19 mouse cellular contexts compared by ENCODE assay signal in genomic region chr5:121462967-121463366, GRCm38 (mm10). TPM values are rescaled to one million over a fixed set of nuclear protein-coding genes. Genes with fewer than 3 reads are reported as not detected.
DNase-seq lines count a peak whose midpoint lies in the region; ATAC-seq and TF ChIP-seq lines count a peak whose summit lies in the region.
"Had no signal": no experiment of that assay in that cellular context is flagged by ENCODE, and none has a peak within 500 bp of the region (broad histone marks: within the 10 kb centered on the region; RNA-seq: fewer than 3 reads in every experiment).

No protein-coding gene starts in this region.

- DNase-seq in liver, result peak; percentile 41
- no peak for DNase-seq in liver, postnatal 0 days
- peak; percentile 86 for DNase-seq in kidney, adult 2 months
- DNase-seq in kidney, postnatal 4 days, result peak; percentile 37 to 60
- DNase-seq in lung, postnatal 4 days, result peak; percentile 30 to 63
- no peak for DNase-seq in layer of hippocampus, adult 9-10 months (ENCODE audit: low spot score)
- no peak for DNase-seq in gastrocnemius, postnatal 36 days
- DNase-seq in urinary bladder, postnatal 4 days (ENCODE audit: low spot score in 2 of 2), result no peak
- DNase-seq: adrenal gland, adult 8-10 months; B cell, adult 2 months; cerebellum, adult 8-10 months; gastrocnemius, postnatal 25 days; retina, postnatal 1 day had no signal

- no peak overlapping the region for H3K27ac ChIP-seq in liver, postnatal 0 days (ENCODE audit: low read depth)
- peak overlapping the region; percentile 98 for H3K27ac ChIP-seq in kidney, adult 2 months (ENCODE audit: insufficient read depth, low read depth, low read length)
- H3K27ac ChIP-seq: embryonic facial prominence, embryonic 15.5 days; hindbrain, postnatal 0 days; limb, embryonic 13.5 days; neural tube, embryonic 15.5 days had no signal

- TF ChIP-seq CTCF in liver, postnatal 0 days (IDR thresholded peaks at IDR 0.05; ENCODE audit: low read depth), result no peak
- TF ChIP-seq CTCF in kidney, adult 2 months (conservative IDR thresholded peaks at IDR 0.05; ENCODE audit: insufficient read depth, insufficient read length, low read depth, low read length), result no peak

- TF ChIP-seq POLR2A in kidney, adult 2 months (IDR thresholded peaks at IDR 0.05; ENCODE audit: low read depth, low read length), result peak; percentile 18

- intact Hi-C loops in gastrocnemius, postnatal 36 days (cut with DNase I), result no loop called here

- no peak for TF ChIP-seq EP300 in liver, postnatal 0 days (IDR thresholded peaks at IDR 0.05; ENCODE audit: low read depth)

- no peaks in the 10 kb centered on the region for H3K27me3 ChIP-seq in liver, postnatal 0 days (ENCODE audit: insufficient read depth, low read length)
- no peaks in the 10 kb centered on the region for H3K27me3 ChIP-seq in kidney, adult 2 months (replicated peaks; ENCODE audit: control insufficient read depth, insufficient read depth, low read length)
- H3K27me3 ChIP-seq: embryonic facial prominence, embryonic 15.5 days; limb, embryonic 13.5 days; neural tube, embryonic 15.5 days had no signal

- H3K4me3 ChIP-seq in liver, postnatal 0 days (ENCODE audit: low read depth, low read length), result no peak overlapping the region
- peak overlapping the region; percentile 56 for H3K4me3 ChIP-seq in kidney, adult 2 months (ENCODE audit: insufficient read depth, low read depth, low read length)
- H3K4me3 ChIP-seq: embryonic facial prominence, embryonic 15.5 days; limb, embryonic 13.5 days; megakaryocyte, embryonic 14.5 days; neural tube, embryonic 15.5 days had no signal

- WGBS in liver, postnatal 0 days (ENCODE audit: insufficient replicate concordance), result 74% methylated on average over 5 of the region's 5 CpGs
- 40% methylated on average over 5 of the region's 5 CpGs for whole genome bisulfite sequencing in kidney, adult 2 months

- no peaks in the 10 kb centered on the region for H3K9me3 ChIP-seq in liver, postnatal 0 days (ENCODE audit: low read length)
- H3K9me3 ChIP-seq: embryonic facial prominence, embryonic 15.5 days; limb, embryonic 13.5 days; neural tube, embryonic 15.5 days had no signal

- 0 out of 2 replicates have a peak, but pooled peaks cover 3% of the 10 kb centered on the region for H3K4me1 ChIP-seq in liver, postnatal 0 days (ENCODE audit: insufficient read depth)
- peaks cover 3% of the 10 kb centered on the region; the same call in 1 of the 2 replicates for H3K4me1 ChIP-seq in kidney, adult 2 months (ENCODE audit: control insufficient read depth, insufficient read depth, low read length)
- H3K4me1 ChIP-seq: embryonic facial prominence, embryonic 15.5 days; limb, embryonic 13.5 days; neural tube, embryonic 15.5 days had no signal

- H3K9ac ChIP-seq in liver, postnatal 0 days (replicated peaks), result no peak overlapping the region
- H3K9ac ChIP-seq: embryonic facial prominence, embryonic 15.5 days; limb, embryonic 13.5 days; neural tube, embryonic 15.5 days had no signal

- H3K36me3 ChIP-seq in liver, postnatal 0 days (replicated peaks; ENCODE audit: insufficient read depth, low read length), result no peaks in the 10 kb centered on the region
- no peaks in the 10 kb centered on the region for H3K36me3 ChIP-seq in kidney, adult 2 months (ENCODE audit: control insufficient read depth, insufficient read depth, low read length)
- H3K36me3 ChIP-seq: embryonic facial prominence, embryonic 15.5 days; limb, embryonic 13.5 days; neural tube, embryonic 15.5 days had no signal

- no peak for ATAC-seq in liver, postnatal 0 days
- ATAC-seq: forebrain, embryonic 16.5 days; hindbrain, postnatal 0 days had no signal

- no peak overlapping the region for H3K4me2 ChIP-seq in liver, postnatal 0 days (ENCODE audit: low read depth, low read length)
- H3K4me2 ChIP-seq: embryonic facial prominence, embryonic 15.5 days; limb, embryonic 13.5 days; neural tube, embryonic 15.5 days had no signal

RNA-seq across cellular contexts. Expression of gene Erp29, which starts 10.7 kb away (rescaled TPM):
- 69.4 and 69.7 TPM in 2 replicates for polyA plus RNA-seq in liver, postnatal 0 days (2015; fragmentation: Nextera tagmentation; extraction: Ambion mirVana)
- 56.7 and 77.8 TPM in 2 replicates for polyA plus RNA-seq in kidney, adult 2 months (2012; rRNA removed)
- 10 to 100 TPM; 32.4 to 36.7 TPM for total RNA-seq in gastrocnemius, postnatal 36 days (2021)

RNA-seq across cellular contexts. Expression of gene Tmem116, which starts 11.3 kb away (rescaled TPM):
- polyA plus RNA-seq in liver, postnatal 0 days (2015; fragmentation: Nextera tagmentation; extraction: Ambion mirVana), result 0.86 TPM in 2 replicates
- polyA plus RNA-seq in kidney, adult 2 months (2012; rRNA removed), result 147 and 171 TPM in 2 replicates
- 1 to 10 TPM; 5.0 to 6.3 TPM for total RNA-seq in gastrocnemius, postnatal 36 days (2021)

RNA-seq across cellular contexts. Expression of gene Adam1b, which starts 40.3 kb away (rescaled TPM):
- polyA plus RNA-seq in liver, postnatal 0 days (2015; fragmentation: Nextera tagmentation; extraction: Ambion mirVana), result not detected in 2 replicates
- polyA plus RNA-seq in kidney, adult 2 months (2012; rRNA removed), result not detected in 2 replicates
- not detected for total RNA-seq in gastrocnemius, postnatal 36 days (2021)
- total RNA-seq: gastrocnemius, postnatal 25 days; hindbrain, postnatal 0 days had no signal
- polyA plus RNA-seq: embryonic facial prominence, embryonic 15.5 days; hindbrain, postnatal 0 days; limb, embryonic 13.5 days; neural tube, embryonic 15.5 days had no signal

Comparison
In these comparisons a context has a peak if more than half of its experiments do, and no peak if none do; other contexts are left out.
1. DNase-seq: peak in liver (single experiment), kidney, adult 2 months (single experiment), kidney, postnatal 4 days (2 of 2) and lung, postnatal 4 days (2 of 2); none in liver, postnatal 0 days (single experiment), layer of hippocampus, adult 9-10 months (single experiment), gastrocnemius, postnatal 36 days (0 of 2) and urinary bladder, postnatal 4 days (0 of 2).
2. RNA of gene Tmem116, which starts 11.3 kb away (polyA plus RNA-seq): 147 to 171 TPM in kidney, adult 2 months; 0.86 TPM in liver, postnatal 0 days; every median in the first group is over 10 times any median in the second.